Mouse (Mus musculus) thymus, postnatal 36 days (tissue): ENCODE data around the gene Tmem129.
A peak's percentile ranks its signal among the peaks of the same experiment; 100 is the strongest.

ENCODE experiments used
- DNase-seq, 2 experiments: peaks; one replicate each; pipeline ENCODE4 v3.0.0; 2022; ENCODE audit warnings: mixed read lengths in 2 of 2

The Tmem129 gene

GRCm38 (mm10) chr5:33635361-33635760, 22.9 kb downstream of the Tmem129 start:
- no peak for DNase-seq

DNA sequence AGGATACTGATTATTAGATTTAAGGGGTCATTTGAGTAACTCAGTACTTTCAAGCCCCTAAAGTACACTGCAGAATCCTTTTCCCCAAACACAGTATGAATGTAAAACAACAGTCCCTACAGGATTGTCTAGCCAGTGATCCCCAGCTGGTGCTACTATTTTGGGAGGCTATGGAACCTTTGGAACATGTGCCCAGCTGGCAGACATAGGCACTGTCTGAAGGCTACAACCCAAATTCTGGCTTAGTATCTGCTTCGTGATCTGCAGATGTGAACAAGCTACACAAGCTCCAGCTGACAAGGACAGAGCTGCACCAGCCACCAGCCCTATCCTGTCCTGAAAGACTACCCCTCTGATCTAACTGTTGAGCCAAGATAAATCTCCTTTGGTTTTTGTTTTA, 25.7 kb downstream of the Tmem129 start:
- no peak for DNase-seq

- DNase-seq = no peak
Observed at GRCm38 (mm10) chr5:33630615-33631014, 27.6 kb downstream of the Tmem129 start.

DNA sequence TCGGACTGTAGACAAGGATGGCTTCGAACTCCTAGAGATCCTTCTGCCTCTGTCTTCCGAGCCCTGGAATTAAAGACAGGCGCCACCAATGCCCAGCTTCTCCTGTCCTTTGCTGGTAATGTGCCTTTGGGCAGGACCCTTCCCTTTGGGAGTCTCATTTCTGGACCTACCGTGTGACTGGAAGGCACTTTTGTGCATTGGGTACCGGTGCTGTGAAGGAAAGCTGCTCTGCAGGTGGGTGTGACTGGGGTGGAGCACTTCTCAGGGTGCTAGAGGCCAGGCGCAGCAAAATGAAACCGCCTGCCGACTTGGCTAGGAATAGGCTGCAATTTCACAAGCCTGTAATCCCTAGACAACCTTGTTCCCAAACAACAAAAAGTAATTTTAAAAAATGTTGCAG, 28.2 kb downstream of the Tmem129 start:
- DNase-seq = peak; percentile 55 to 64

DNA sequence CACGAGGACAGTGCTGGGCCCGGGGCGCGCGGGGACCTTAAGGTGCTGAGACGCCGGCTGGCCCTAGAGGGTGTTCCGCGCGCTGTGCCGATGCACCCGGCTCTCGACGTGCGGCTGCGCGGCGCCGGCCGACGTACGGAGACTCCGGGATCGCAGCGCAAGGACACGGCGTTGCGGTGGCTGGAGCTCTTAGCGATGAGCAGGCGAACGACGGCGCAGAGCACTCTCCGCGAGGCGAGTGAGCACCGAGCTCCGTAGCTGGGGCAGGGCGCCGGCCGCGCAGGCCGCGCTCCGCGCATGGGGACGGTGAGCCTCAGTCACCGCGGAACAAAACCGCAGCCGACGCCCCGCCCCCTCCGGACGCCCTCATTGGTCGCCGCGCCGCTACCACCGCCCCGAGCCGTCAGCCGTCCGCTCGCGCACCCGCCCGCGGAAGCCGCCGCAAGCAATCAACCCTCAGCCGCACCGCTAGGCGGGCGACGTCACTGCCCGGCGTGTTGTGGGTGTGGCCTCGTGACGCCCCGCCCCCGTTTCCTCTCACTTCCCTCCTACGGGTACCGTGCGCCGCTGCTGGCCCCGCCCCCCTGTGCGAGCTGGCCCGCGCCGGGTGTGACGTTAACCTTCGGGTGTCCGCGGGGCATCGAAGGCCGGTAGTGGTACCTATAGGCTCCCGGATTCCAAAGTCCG, 28.8 kb downstream of the Tmem129 start, which contains the start of the genes Fam53a and Gm9903:
Gene Fam53a, minus strand, starts transcription at position 335 of the 687 bp plus-strand sequence.
Gene Gm9903, plus strand, starts transcription at position 625 of the 687 bp plus-strand sequence.
- peak; percentile 100 for DNase-seq

DNA sequence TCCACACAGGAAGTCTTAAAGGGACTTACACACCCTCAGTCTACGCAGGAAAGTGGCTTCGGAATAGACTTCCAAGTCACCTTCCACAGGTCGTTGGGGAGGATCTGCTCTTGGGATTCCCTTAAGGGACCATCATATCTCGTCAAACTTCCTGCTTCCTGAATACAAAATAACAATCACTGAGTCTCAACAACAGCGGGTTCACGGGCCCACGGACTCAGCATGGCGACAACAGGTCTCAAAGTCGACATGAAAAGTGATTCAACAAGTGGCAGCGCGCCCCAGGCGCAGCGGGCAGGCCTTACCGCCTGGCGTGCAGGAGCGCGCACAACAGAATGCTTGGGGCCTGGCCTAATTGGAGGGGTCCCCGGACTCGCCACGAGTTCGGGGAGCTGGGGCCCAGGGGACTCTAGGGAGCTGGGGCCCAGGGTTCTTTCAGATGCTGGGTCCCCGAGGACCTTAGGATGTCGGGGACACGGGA, 29.4 kb downstream of the Tmem129 start:
- DNase-seq = peak; percentile 66 to 74

DNA sequence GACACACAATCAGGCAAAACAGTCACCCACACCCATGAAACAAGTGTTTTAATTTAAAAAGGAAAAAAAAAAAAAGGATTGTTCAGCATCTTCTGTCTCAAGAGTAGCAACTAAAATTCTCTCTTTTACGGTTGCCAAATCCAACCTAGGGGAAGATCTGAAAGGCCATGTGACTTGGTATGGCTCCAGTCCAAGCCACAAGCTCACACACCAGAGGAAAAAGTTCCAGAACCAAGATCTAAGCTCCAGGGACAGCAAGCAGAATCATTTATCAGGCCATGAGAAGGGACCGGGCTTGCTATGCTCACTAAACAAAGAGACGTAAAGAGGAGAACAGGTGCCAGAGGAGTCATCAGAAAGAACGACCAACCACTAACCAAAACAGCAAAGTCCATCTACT, 30.2 kb downstream of the Tmem129 start:
- DNase-seq = no peak

DNA sequence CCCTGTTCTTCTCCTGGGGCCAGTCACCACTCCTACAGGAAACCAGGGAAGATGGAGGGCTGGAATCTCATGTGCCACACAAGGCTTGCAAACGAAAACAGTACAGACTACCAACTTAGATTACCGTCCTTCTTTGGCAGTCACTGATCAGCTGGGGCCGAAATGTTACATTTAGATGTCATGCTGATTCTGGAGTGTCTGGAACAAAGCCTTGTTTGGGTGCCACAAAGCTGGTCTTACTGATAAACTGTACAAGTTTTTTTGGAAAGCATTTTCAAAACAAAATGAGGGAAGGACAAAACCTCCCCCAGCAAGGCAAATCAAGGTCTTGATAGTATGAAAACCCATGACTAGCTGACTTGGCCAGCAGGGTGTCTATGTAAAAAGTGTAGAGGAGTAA, 34.5 kb downstream of the Tmem129 start:
- DNase-seq = no peak

DNA sequence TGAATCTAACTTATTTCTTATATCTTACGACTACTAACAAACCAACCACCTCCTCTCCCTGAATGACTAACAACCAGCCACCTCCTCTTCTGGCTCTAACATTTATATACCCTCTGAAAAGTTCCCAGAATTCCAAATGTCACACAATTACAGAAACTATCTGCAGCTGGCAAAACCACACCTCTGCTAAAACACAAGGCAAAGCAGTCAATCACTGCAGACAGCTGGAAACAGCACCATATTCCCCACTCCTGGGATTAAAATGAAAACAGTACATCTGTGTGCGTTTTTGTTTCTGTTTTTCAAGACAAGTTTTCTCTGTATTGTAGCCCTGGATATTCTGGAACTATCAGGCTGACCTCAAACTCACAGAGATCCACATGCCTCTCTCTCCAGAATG, 35.5 kb downstream of the Tmem129 start:
- DNase-seq = no peak

- no peak for DNase-seq
Observed at GRCm38 (mm10) chr5:33614391-33614790, 43.8 kb downstream of the Tmem129 start.

GRCm38 (mm10) chr5:33611795-33612194, 46.4 kb downstream of the Tmem129 start:
- no peak for DNase-seq

GRCm38 (mm10) chr5:33609226-33609625, 49.0 kb downstream of the Tmem129 start:
- no peak for DNase-seq

GRCm38 (mm10) chr5:33607434-33607833, 50.8 kb downstream of the Tmem129 start:
- DNase-seq = no peak

DNA sequence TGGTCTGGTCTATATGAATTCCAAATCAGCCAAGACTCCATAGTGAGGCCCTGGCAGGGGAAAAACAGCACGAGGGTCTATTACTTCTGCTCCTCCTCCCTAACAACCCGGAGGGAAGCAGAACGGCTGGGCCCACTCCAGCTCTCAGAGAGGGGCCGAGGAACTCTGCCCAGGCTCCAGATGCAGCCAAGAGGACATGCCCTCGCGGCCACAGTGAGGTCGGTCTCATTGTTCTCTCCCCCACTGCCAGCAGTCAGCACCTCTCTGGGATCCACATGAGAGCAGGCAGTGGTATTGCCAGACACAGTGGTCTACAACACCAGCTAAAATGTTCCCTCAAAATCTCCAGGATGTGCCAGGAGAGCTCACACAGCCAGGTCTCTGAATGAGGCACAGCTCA, 51.6 kb downstream of the Tmem129 start:
- DNase-seq = no peak

- no peak for DNase-seq
Observed at GRCm38 (mm10) chr5:33605314-33605713, 52.9 kb downstream of the Tmem129 start.
